Mouse (Mus musculus) liver, adult 10 weeks (tissue): ENCODE data around the gene Olfr748. TPM values are rescaled to one million over a fixed set of nuclear protein-coding genes. Genes with fewer than 3 reads are reported as not detected.

Source experiments
- polyA plus RNA-seq: library from polyadenylated mRNA; stranded (reverse); fragments of 350-450 nt; fragmentation: Illumina TruSeq; extraction: RNeasy Lipid Tissue Mini Kit (QIAGEN cat#74804); gene quantifications from one replicate; pipeline ENCODE4 v1.2.3, GENCODE M21; 2014; ENCODE audit warnings: low read depth, low replicate concordance

Olfr748 gene
- not detected for polyA plus RNA-seq

DNA sequence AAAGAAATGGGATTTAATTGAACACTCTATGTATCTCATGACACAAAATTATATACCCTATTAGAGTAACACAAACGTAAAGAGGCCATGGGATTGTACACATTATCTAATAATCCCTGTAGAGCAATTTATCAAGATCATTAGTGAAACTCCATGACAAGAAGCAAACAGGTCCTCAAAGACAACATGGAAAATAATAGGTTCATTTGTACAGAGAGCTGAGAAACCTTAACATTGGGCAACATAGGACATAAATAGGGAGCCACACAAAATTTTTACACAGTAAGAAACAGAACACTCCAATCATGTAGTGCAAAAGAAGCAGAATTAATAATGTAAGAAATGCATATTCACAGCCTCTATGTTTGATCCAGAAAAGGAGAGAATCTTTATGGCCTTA is at the start of gene Olfr748:
Olfr748 (plus strand) TSS at position 301 of the 400 bp plus-strand sequence.

DNA sequence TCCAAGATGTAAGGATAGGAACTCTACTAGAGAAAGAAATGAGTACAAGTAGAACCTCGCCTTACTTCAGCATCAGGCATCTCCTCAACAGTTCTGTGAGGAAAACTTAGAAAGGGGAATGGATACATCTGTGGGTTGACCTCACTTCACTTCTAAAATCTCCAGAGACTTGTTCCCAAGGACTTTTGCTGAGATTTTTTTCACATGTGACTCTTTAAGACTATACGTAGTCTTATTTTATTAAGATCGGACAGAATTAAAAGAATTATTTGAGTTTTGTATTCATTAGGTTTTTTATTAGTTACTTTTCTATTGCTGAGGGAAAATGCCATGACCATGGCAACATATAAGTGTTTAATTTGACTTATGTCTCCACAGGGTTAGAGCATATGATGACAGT is 14.1 kb upstream of the Olfr748 start, which contains the start of gene Olfr747:
Olfr747 (minus strand) TSS at position 101 of the 400 bp plus-strand sequence.

DNA sequence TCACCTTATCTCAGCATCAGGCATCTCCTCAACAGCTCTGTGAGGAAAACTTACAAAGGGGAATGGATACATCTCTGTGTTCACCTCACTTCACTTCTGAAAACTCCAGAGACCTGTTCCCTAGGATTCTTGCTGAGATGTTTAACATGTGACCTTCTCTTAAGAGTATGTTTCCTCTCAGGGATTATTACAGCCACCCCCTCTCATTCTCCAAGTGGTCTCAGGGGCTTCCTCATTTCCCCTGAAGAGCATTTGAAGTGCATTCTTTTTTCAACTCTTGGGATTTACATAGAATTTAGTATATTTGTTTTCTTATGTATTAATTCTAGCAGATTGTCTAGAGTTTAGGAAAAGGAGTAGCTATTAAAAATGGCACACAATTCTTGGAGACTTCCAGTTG is 37.8 kb downstream of the Olfr748 start, which contains the start of gene Olfr749:
Olfr749 (minus strand) TSS at position 101 of the 400 bp plus-strand sequence.

Other genes starting within 250 kb of the Olfr748 start
- not detected for gene Olfr741, start 234.6 kb upstream of the Olfr748 start, polyA plus RNA-seq
- gene Olfr742, start 203.8 kb upstream of the Olfr748 start, polyA plus RNA-seq: not detected
- gene Olfr743, start 185.5 kb upstream of the Olfr748 start, polyA plus RNA-seq: not detected
- not detected for gene Olfr744, start 92.5 kb upstream of the Olfr748 start, polyA plus RNA-seq
- not detected for gene Olfr745, start 68.0 kb upstream of the Olfr748 start, polyA plus RNA-seq
- not detected for gene Olfr746, start 60.3 kb upstream of the Olfr748 start, polyA plus RNA-seq
- not detected for gene Olfr747, start 14.2 kb upstream of the Olfr748 start, polyA plus RNA-seq
- not detected for gene Olfr749, start 37.7 kb downstream of the Olfr748 start, polyA plus RNA-seq
- gene Ttc5, start 78.1 kb downstream of the Olfr748 start, polyA plus RNA-seq: 7.0 TPM
- gene Ccnb1ip1, start 100.4 kb downstream of the Olfr748 start, polyA plus RNA-seq: not detected
- gene Parp2, start 100.5 kb downstream of the Olfr748 start, polyA plus RNA-seq: 11.7 TPM
- gene Tep1, start 163.2 kb downstream of the Olfr748 start, polyA plus RNA-seq: 4.7 TPM
- not detected for gene Klhl33, start 190.1 kb downstream of the Olfr748 start, polyA plus RNA-seq
- gene Osgep, start 217.5 kb downstream of the Olfr748 start, polyA plus RNA-seq: 10.0 TPM
- 17.1 TPM for gene Apex1, start 217.6 kb downstream of the Olfr748 start, polyA plus RNA-seq
- 14.0 TPM for gene Pip4p1, start 223.5 kb downstream of the Olfr748 start, polyA plus RNA-seq
- gene Pnp, start 223.7 kb downstream of the Olfr748 start, polyA plus RNA-seq: 139 TPM
- gene Gm49342, start 237.1 kb downstream of the Olfr748 start, polyA plus RNA-seq: not detected
- gene Pnp2, start 248.6 kb downstream of the Olfr748 start, polyA plus RNA-seq: 0.45 TPM